Mouse (Mus musculus): ENCODE measurements around the gene Serf2. TPM values are rescaled to one million over a fixed set of nuclear protein-coding genes. Genes with fewer than 3 reads are reported as not detected.

Serf2 gene
- total RNA-seq, 2 experiments from 2014 or later = 216 to 390 TPM

- peak; percentile 55 for ATAC-seq (ENCODE audit: poor library complexity, severe bottlenecking)
These were observed 35.4 kb downstream of the Serf2 start for GRCm38 (mm10) chr2:121484403-121484802.

GRCm38 (mm10) chr2:121501550-121501949 lies 52.6 kb downstream of the Serf2 start:
- peak; percentile 49 for ATAC-seq (ENCODE audit: poor library complexity, severe bottlenecking)

- peak; percentile 95 for ATAC-seq (ENCODE audit: poor library complexity, severe bottlenecking)
These were observed 57.2 kb downstream of the Serf2 start, which contains the start of the genes Mfap1a and Wdr76 for GRCm38 (mm10) chr2:121505942-121506882. Gene Mfap1a (minus strand): TSS chr2:121506665. Gene Wdr76 (plus strand): TSS chr2:121506723.

GRCm38 (mm10) chr2:121507173-121507950 lies 58.4 kb downstream of the Serf2 start:
- ATAC-seq (ENCODE audit: poor library complexity, severe bottlenecking) = no peak

Other genes with a start within 250 kb of the Serf2 start
- 8.3 and 10.3 TPM in 2 replicates for gene Trp53bp1, start 177.8 kb upstream of the Serf2 start, total RNA-seq (2015)
- gene Trp53bp1, start 177.8 kb upstream of the Serf2 start, total RNA-seq (2017) = 4.6 and 7.9 TPM in 2 replicates
- gene Map1a, start 159.6 kb upstream of the Serf2 start, total RNA-seq (2015) = 0.96 TPM in 1 of 2 replicates, not detected in the other
- gene Map1a, start 159.6 kb upstream of the Serf2 start, total RNA-seq (2017) = 0.04 and 0.08 TPM in 2 replicates
- 4.5 and 6.5 TPM in 2 replicates for gene Ppip5k1, start 93.8 kb upstream of the Serf2 start, total RNA-seq (2015)
- 8.8 and 12.5 TPM in 2 replicates for gene Ppip5k1, start 93.8 kb upstream of the Serf2 start, total RNA-seq (2017)
- not detected in 2 replicates for gene Ckmt1, start 91.5 kb upstream of the Serf2 start, total RNA-seq (2015)
- not detected in 2 replicates for gene Ckmt1, start 91.5 kb upstream of the Serf2 start, total RNA-seq (2017)
- not detected in 2 replicates for gene Strc, start 62.0 kb upstream of the Serf2 start, total RNA-seq (2015)
- gene Strc, start 62.0 kb upstream of the Serf2 start, total RNA-seq (2017) = not detected in 2 replicates
- 273 and 278 TPM in 2 replicates for gene Pdia3, start 35.4 kb upstream of the Serf2 start, total RNA-seq (2015)
- gene Pdia3, start 35.4 kb upstream of the Serf2 start, total RNA-seq (2017) = 222 and 236 TPM in 2 replicates
- gene Catsper2, start 35.4 kb upstream of the Serf2 start, total RNA-seq (2015) = 0.98 and 2.1 TPM in 2 replicates
- gene Catsper2, start 35.4 kb upstream of the Serf2 start, total RNA-seq (2017) = 0.89 and 1.4 TPM in 2 replicates
- gene Ell3, start 4.9 kb upstream of the Serf2 start, total RNA-seq (2015) = not detected in 2 replicates
- gene Ell3, start 4.9 kb upstream of the Serf2 start, total RNA-seq (2017) = not detected in 2 replicates
- 68.9 and 78.0 TPM in 2 replicates for gene Hypk, start 4.1 kb downstream of the Serf2 start, total RNA-seq (2015)
- gene Hypk, start 4.1 kb downstream of the Serf2 start, total RNA-seq (2017) = 58.5 and 73.2 TPM in 2 replicates
- gene Serinc4, start 7.6 kb downstream of the Serf2 start, total RNA-seq (2015) = not detected in 2 replicates
- gene Serinc4, start 7.6 kb downstream of the Serf2 start, total RNA-seq (2017) = 0.22 TPM in 1 of 2 replicates, not detected in the other
- gene Mfap1b, start 24.9 kb downstream of the Serf2 start, total RNA-seq (2015) = 39.0 and 40.4 TPM in 2 replicates
- gene Mfap1b, start 24.9 kb downstream of the Serf2 start, total RNA-seq (2017) = 42.2 and 48.4 TPM in 2 replicates
- gene Mfap1a, start 57.5 kb downstream of the Serf2 start, total RNA-seq (2015) = 22.1 and 24.2 TPM in 2 replicates
- 42.7 and 47.2 TPM in 2 replicates for gene Mfap1a, start 57.5 kb downstream of the Serf2 start, total RNA-seq (2017)
- 25.7 and 34.4 TPM in 2 replicates for gene Wdr76, start 57.5 kb downstream of the Serf2 start, total RNA-seq (2015)
- gene Wdr76, start 57.5 kb downstream of the Serf2 start, total RNA-seq (2017) = 34.5 and 35.6 TPM in 2 replicates